Mouse (Mus musculus) olfactory bulb, adult 2 months (tissue): ENCODE measurements around the gene Oasl2. TPM values are rescaled to one million over a fixed set of nuclear protein-coding genes. Genes with fewer than 3 reads are reported as not detected.
"Not testable (repeated sequence)": the region's sequence is repeated elsewhere in the genome, so short reads cannot be mapped to it uniquely, and the experiment has no call there.

Experiments used
- H3K27ac ChIP-seq: fragments of 200-500 bp; 2 replicates; pipeline ENCODE4 v1.5.1; 2012; ENCODE audit warnings: low read depth, low read length; ENCODE audit not compliant: insufficient read depth
- H3K4me1 ChIP-seq: fragments of 200-500 bp; 2 replicates; pipeline ENCODE4 v1.6.1; 2012; ENCODE audit warnings: low read length; ENCODE audit not compliant: control insufficient read depth, insufficient read depth
- H3K4me3 ChIP-seq: fragments of 200-500 bp; 2 replicates; pipeline ENCODE4 v1.5.1; 2012; ENCODE audit warnings: mild to moderate bottlenecking, low read depth, low read length, moderate library complexity; ENCODE audit not compliant: insufficient read depth
- CTCF ChIP-seq: fragments of 200-500 bp; IDR thresholded peaks from 2 replicates; pipeline ENCODE4 v1.5.1; 2012; ENCODE audit warnings: low read depth, mild to moderate bottlenecking, low read length, moderate library complexity; ENCODE audit not compliant: insufficient read depth
- POLR2A ChIP-seq: fragments of 200-500 bp; IDR thresholded peaks from 2 replicates; pipeline ENCODE4 v1.6.1; 2012; ENCODE audit warnings: mild to moderate bottlenecking, low read depth, low read length, moderate library complexity; ENCODE audit not compliant: insufficient read depth
- WGBS: fragments of 180-500 bp; shearing (Covaris S2); methylation state at CpG from one replicate; pipeline ENCODE4 v1.1.7; 2018; 5-methylcytosine and 5-hydroxymethylcytosine counted together
- polyA plus RNA-seq: library from polyadenylated mRNA; stranded (reverse); fragments of >200 nt; gene quantifications from 2 replicates; pipeline ENCODE4 v1.2.4, GENCODE M21; 2012; ENCODE audit warnings: low replicate concordance; ENCODE audit not compliant: missing spikeins, insufficient read depth, insufficient read length

Gene Oasl2
- polyA plus RNA-seq, 1 experiment: not detected

DNA sequence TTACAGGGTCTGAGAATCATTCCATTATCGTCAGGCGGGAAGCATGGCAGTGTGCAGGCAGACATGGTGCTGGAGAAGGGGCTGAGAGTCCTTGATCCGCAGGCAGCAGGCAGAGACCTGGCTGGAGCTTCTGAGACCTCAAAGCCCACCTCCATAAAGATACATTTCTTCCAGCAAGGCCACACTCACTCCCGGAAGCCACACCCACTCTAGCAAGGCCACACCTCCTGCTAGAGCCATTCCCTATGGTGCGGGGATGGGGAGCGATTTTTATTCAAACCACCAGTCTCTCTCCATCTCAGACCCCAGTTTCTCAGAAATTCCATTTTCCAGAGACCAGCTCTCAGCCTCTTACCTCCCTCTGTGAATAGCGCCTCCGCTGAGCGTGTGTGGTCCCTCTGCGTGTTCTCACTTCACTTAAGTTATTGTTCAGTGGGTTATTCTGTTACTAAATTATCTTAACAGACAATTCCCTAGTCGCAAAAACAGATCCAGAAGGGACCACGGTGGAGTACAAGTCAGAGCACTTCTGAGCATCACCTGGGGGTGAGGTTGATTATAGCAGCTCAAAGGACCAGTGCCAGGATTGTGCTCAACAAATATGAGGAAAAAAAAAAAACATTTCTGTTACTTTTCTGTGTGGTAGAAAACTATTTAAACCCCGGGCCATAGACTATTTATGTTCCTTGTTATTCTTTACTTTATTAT, 12.0 kb downstream of the Oasl2 start:
- no peaks in the 10 kb centered on the region for H3K4me1 ChIP-seq
- H3K27ac ChIP-seq: no peak overlapping the region
- H3K4me3 ChIP-seq: no peak overlapping the region
- 47% methylated on average over 13 of the region's 13 CpGs for WGBS
- TF ChIP-seq CTCF: no peak
- no peak for TF ChIP-seq POLR2A

DNA sequence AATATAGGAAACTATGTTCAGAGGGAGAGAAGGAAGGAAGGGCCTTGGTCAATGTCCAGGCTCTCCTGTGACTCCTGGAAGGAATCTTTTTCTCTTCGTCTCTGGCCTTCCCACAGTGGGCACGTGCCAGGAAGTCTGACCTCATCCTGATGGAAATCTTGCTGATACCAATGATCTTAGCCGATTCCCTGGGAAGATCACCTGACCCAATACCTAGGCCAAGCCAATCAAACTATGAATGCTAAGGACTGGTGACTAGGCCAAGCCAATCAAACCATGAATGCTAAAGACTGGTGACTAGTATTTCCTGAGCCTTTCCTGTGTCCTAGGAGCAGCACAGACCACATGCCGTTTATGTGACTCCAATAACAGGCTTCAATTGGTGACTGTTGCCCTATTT, 16.9 kb downstream of the Oasl2 start:
- H3K27ac ChIP-seq: no peak overlapping the region
- 81% methylated on average over 4 of the region's 4 CpGs for WGBS
- peaks cover 3% of the 10 kb centered on the region; the same call in 1 of the 2 replicates for H3K4me1 ChIP-seq
- H3K4me3 ChIP-seq: no peak overlapping the region
- TF ChIP-seq CTCF: no peak
- TF ChIP-seq POLR2A: no peak

DNA sequence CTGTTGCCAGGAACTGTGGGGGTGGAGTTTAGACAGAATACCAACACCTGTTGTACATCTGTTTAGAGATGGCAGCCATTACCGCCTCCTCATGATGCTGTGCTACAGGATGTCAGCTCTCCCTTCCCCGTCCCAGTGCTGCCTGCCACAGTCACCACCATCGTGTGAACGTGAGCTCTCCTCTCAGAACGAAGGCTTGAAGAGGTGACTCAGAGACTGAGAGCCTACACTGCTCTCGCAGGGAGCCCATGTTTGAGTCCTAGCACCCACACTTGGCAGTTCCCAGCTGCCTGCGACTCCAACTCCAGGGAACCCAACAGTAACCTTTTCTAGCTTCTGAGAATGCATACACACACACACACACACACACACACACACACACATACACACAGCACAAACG, 18.1 kb downstream of the Oasl2 start:
- WGBS: 43% methylated on average over 8 of the region's 8 CpGs
- Histone ChIP-seq H3K27ac (no peak overlapping the region), H3K4me3 (no peak overlapping the region), H3K4me1 (peaks cover 3% of the 10 kb centered on the region; the same call in 1 of the 2 replicates)
- TF ChIP-seq POLR2A (no peak), CTCF (no peak)

DNA sequence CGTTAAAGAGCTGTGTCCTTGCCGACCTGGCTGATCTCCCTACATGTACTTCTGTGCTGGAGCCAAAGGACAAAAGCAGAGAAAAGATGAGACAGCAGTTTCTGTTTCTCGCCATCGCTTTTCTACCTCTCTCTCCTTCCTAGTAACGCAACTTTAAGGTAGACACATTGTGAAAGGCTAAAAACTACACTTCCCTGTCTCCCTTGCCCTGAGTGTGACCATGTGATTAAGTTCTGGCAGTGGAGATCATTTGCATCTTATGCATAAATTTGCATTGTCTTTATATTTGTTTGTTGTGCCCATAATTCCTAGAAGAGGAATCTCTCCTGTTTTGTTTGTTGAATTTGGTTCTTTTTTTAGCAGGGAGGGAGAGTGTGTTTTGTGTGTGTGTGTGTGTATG, 19.1 kb downstream of the Oasl2 start:
- WGBS: 74% methylated on average over 5 of the region's 5 CpGs
- TF ChIP-seq POLR2A (no peak), CTCF (no peak)
- no peak overlapping the region for H3K4me3 ChIP-seq
- peaks cover 3% of the 10 kb centered on the region; the same call in 1 of the 2 replicates for H3K4me1 ChIP-seq
- H3K27ac ChIP-seq: no peak overlapping the region

DNA sequence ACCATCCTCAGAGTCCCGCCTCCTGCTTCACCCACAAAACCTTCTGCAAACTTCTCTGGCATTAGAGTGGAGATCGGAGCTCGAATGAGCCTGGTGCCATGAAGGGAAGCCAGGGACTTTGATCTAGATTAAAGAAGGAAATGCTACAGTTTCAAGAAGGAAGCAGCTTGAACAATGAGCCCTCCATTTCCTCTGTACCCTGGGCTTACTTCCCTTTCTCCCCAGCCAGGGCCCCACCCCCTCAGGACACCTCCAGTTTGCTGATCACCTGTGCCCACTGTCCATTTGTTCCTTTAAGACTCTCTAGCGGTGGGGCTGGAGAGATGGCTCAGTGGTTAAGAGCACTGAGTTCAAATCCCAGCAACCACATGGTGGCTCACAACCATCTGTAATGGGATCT, 20.0 kb downstream of the Oasl2 start:
- Histone ChIP-seq H3K4me3 (no peak overlapping the region), H3K27ac (no peak overlapping the region), H3K4me1 (peaks cover 3% of the 10 kb centered on the region; the same call in 1 of the 2 replicates)
- 80% methylated on average over 4 of the region's 4 CpGs for WGBS
- TF ChIP-seq POLR2A: no peak
- TF ChIP-seq CTCF: no peak

DNA sequence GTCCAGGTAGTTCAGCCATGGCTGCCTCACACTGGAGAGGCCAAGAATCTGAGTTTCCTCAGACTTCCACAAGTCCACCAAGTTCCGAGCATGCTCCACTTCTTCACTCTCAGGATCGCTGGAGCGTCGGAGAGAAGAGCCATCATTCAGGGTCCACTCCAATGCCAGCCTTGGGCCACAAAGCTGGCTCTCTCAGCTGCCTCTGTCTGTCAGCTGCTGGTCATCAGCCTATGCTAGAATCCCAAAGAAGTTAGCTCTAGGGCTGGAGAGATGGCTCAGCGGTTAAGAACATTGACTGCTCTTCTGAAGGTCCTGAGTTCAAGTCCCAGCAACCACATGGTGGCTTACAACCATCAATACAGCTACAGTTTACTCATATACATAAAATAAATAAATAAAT, 20.6 kb downstream of the Oasl2 start:
- not testable (repeated sequence) for H3K27ac ChIP-seq, H3K4me1 ChIP-seq, H3K4me3 ChIP-seq
- 93% methylated on average over 5 of the region's 5 CpGs for WGBS

DNA sequence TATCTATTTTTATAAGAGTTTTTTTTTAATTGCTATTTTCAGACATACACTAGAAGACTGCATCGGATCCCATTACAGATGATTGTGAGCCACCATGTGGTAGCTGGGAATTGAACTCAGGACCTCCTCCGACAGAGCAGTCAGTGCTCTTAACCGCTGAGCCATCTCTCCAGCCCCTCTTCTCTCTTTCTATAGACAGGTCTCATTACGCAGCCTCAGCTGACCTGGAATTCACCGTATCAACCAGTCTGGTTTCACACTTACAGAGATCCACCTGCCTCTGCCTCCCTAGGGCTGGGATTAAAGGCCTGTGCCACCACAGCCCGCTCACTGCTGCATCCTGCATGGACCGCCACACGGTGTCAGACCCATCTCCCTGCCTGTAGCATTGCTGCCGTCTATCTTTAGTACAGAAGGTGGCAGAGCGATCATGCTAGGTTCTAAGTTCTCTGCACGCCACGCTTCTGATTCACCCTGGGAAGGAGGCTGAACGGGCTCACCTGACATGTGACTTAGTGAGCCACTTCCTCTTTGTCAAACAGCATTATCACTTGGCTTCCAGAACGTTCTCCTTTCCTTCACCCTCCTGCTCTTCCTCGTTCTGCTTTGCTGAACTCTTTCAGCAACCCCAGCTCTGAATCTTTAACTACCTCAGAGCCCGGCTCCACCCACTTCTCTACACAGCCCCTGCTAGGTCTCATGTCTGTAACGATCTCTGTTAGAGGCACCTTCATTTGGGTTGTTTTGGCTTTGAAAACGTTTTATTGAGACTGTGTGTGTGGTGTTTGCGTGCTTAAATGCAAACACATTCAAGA, 25.0 kb downstream of the Oasl2 start:
- peaks cover 6% of the 10 kb centered on the region; the same call in 1 of the 2 replicates for H3K4me1 ChIP-seq
- no peak overlapping the region for H3K27ac ChIP-seq
- TF ChIP-seq CTCF (no peak), POLR2A (no peak)
- H3K4me3 ChIP-seq: no peak overlapping the region
- WGBS: 66% methylated on average over 19 of the region's 19 CpGs

DNA sequence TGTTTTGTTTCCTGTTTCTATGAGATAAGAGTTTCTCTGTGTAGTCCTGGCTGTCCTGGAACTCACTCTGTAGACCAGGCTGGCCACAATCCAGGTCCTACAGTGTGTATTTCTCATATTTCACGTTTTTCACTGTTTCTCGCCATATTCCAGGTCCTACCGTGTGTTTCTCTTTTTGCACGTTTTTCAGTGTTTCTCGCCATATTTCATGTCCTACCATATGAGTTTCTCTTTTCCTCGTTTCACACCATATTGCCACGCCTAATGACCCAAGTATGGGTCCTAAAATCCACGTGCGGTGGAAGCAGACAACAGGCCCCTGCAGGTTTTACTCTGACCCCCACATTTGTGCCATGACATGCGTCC, 25.6 kb downstream of the Oasl2 start:
- Histone ChIP-seq H3K4me1 (peaks cover 6% of the 10 kb centered on the region; the same call in 1 of the 2 replicates), H3K27ac (no peak overlapping the region), H3K4me3 (no peak overlapping the region)
- WGBS: 62% methylated on average over 10 of the region's 10 CpGs
- TF ChIP-seq CTCF: no peak
- no peak for TF ChIP-seq POLR2A

DNA sequence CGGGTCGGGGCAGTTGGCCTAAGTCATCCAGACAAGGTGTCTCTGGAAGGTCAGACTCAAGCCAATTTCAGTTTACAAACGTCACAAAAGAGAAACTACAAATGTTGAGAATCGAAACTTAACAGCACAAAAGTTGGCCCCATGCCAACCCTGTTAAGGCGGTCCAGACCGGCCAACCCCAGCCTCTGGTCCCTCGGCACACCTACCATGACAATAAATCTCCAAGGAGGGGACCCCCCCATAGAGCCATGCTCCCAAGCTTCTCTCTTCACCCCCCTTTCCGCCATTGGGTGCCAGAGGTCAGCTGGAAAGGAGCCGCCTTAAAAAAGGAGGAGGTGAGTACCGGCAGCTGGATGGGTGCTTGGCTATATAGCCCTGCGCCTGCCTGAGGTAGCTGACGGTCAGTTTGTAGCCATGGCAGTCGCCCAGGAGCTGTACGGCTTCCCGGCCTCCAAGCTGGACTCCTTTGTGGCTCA, 26.3 kb downstream of the Oasl2 start, which contains the start of gene Oasl1:
TSS of gene Oasl1 (plus strand) at position 243 of the 476 bp plus-strand sequence.
- H3K27ac ChIP-seq: no peak within 1 kb of the TSS
- WGBS: 27% methylated on average over 15 of the region's 15 CpGs
- TF ChIP-seq POLR2A (no peak), CTCF (no peak)
- peak within 1 kb of the TSS; percentile 21; the same call in 1 of the 2 replicates for H3K4me3 ChIP-seq
- H3K4me1 ChIP-seq: peaks cover 6% of the 10 kb centered on the region; the same call in 1 of the 2 replicates
